Mouse (Mus musculus): ENCODE results near the gene Vmo1.

DNA sequence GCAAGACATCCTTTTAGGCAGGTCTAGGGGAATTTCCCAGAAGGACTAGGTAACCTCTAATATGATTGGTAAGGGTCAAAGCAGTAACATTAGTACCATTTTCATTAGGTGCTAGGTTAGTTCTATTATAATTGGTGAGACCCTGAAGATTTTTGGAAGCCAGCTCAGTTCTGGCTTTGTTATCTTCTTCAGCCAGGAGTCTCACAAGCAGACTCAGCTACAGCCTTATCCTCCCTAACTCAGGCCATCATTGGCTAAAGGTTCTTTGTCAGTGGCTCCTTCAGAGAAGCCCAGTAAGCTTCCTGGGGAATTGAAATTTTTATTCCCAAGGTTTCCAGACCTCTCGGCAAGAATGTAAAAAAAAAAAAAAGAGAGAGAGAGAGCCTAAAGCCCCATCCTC lies 4.0 kb upstream of the Vmo1 start:
- TF ChIP-seq CTCF (IDR thresholded peaks at IDR 0.05; ENCODE audit: low read depth) (no peak), EP300 (optimal IDR thresholded peaks at IDR 0.05) (no peak)

Data from stomach, postnatal 0 days (tissue).